ENCODE assay signal across 9 mouse cellular contexts in the genomic region with DNA sequence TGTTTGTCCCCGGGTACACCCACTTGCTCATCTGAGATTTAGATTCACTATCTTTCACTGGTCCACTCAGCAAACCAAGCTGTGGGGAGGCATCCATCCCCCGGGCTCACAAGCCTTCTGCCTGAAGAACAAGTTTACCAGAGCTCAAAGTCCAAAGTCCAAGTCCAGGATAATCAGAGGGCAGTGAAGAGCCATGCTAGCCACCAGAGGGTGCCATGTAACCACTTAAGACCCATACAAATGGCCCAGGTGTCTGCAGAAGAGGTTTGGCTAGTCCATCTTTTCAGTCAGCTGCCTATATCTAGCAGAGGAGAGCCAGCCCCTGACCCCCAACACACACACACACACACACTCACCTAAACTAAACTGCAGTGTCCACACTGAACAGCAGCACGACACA. TPM values are rescaled to one million over a fixed set of nuclear protein-coding genes. Genes with fewer than 3 reads are reported as not detected.
DNase-seq lines count a peak whose midpoint lies in the region; ATAC-seq and TF ChIP-seq lines count a peak whose summit lies in the region.
"Had no signal": no experiment of that assay in that cellular context is flagged by ENCODE, and none has a peak within 500 bp of the region (broad histone marks: within the 10 kb centered on the region; RNA-seq: fewer than 3 reads in every experiment).

No protein-coding gene starts in this region.

- TF ChIP-seq POLR2A in limb, embryonic 14.5 days (IDR thresholded peaks at IDR 0.05; ENCODE audit: borderline replicate concordance, extremely low read depth, insufficient read depth, insufficient read length), result no peak

- no peaks in the 10 kb centered on the region for H3K27me3 ChIP-seq in intestine, embryonic 14.5 days (replicated peaks; ENCODE audit: control insufficient read depth, insufficient read depth, low read length)
- H3K27me3 ChIP-seq in limb, embryonic 14.5 days (ENCODE audit: control insufficient read depth, insufficient read depth, low read length), result no peaks in the 10 kb centered on the region
- H3K27me3 ChIP-seq: midbrain, embryonic 12.5 days had no signal

- TF ChIP-seq CTCF in left cerebral cortex, adult 2 months (IDR thresholded peaks at IDR 0.05), result peak; percentile 70

- no peak overlapping the region for H3K9ac ChIP-seq in intestine, embryonic 14.5 days (ENCODE audit: low read length)
- H3K9ac ChIP-seq in limb, embryonic 14.5 days (ENCODE audit: low read depth, low read length, severe bottlenecking), result no peak overlapping the region
- H3K9ac ChIP-seq: midbrain, embryonic 12.5 days had no signal

- DNase-seq in CD4-positive, CD25-positive, alpha-beta regulatory T cell, adult 2 months (ENCODE audit: low read depth, low spot score), result peak; percentile 40
- peak; percentile 42 to 58 for DNase-seq in left cerebral cortex, adult 2 months (ENCODE audit: extremely low spot score in 1 of 2, low spot score in 2 of 2)
- no peak for DNase-seq in left cerebral cortex, adult 11 months (ENCODE audit: low spot score)
- peak; percentile 40 to 58 for DNase-seq in adrenal gland, postnatal 36 days
- DNase-seq in intestine, embryonic 14.5 days (ENCODE audit: low spot score), result peak; percentile 72
- DNase-seq in limb, embryonic 14.5 days (ENCODE audit: low spot score), result peak; percentile 21
- peak; percentile 37 for DNase-seq in right cerebral cortex, postnatal 14 days

- H3K4me3 ChIP-seq in left cerebral cortex, adult 2 months, result no peak overlapping the region
- no peak overlapping the region for H3K4me3 ChIP-seq in intestine, embryonic 14.5 days (ENCODE audit: low read depth, low read length)
- H3K4me3 ChIP-seq in limb, embryonic 14.5 days (replicated peaks; ENCODE audit: low read length), result no peak overlapping the region
- H3K4me3 ChIP-seq: midbrain, embryonic 12.5 days had no signal

- H3K4me2 ChIP-seq in intestine, embryonic 14.5 days (ENCODE audit: low read length), result no peak overlapping the region
- H3K4me2 ChIP-seq in limb, embryonic 14.5 days (replicated peaks; ENCODE audit: low read depth, low read length, severe bottlenecking), result no peak overlapping the region
- H3K4me2 ChIP-seq: midbrain, embryonic 12.5 days had no signal

- 37% methylated on average over 3 of the region's 3 CpGs for WGBS in intestine, embryonic 14.5 days
- WGBS in limb, embryonic 14.5 days, result 60% methylated on average over 3 of the region's 3 CpGs

- no peaks in the 10 kb centered on the region for H3K4me1 ChIP-seq in intestine, embryonic 14.5 days (replicated peaks; ENCODE audit: control insufficient read depth, insufficient read depth, low read length)
- no peaks in the 10 kb centered on the region for H3K4me1 ChIP-seq in limb, embryonic 14.5 days (ENCODE audit: control insufficient read depth, insufficient read depth, low read length)

- no peak overlapping the region for H3K27ac ChIP-seq in left cerebral cortex, adult 2 months
- no peak overlapping the region for H3K27ac ChIP-seq in intestine, embryonic 14.5 days (ENCODE audit: low read depth)
- no peak overlapping the region for H3K27ac ChIP-seq in limb, embryonic 14.5 days (replicated peaks; ENCODE audit: low read depth, low read length)
- H3K27ac ChIP-seq: midbrain, embryonic 12.5 days had no signal

- intact Hi-C loops in left cerebral cortex, adult 2 months (cut with DNase I), result loop anchor here (1.0 to 5.0 kb wide), 2 partner anchors 50 to 523 kb away; no protein-coding TSS in a partner anchor

- ATAC-seq in CD4-positive, CD25-positive, alpha-beta regulatory T cell, adult 4 months, result no peak
- peak; percentile 37; the same call in 1 of the 2 replicates for ATAC-seq in intestine, embryonic 14.5 days (replicated peaks; ENCODE audit: low FRiP score, low TSS enrichment, low read depth)
- ATAC-seq in limb, embryonic 14.5 days (ENCODE audit: low FRiP score, low read depth), result no peak

- no peaks in the 10 kb centered on the region for H3K9me3 ChIP-seq in intestine, embryonic 14.5 days (ENCODE audit: control insufficient read depth, low read length)
- H3K9me3 ChIP-seq in limb, embryonic 14.5 days (ENCODE audit: control insufficient read depth, low read length), result no peaks in the 10 kb centered on the region
- H3K9me3 ChIP-seq: midbrain, embryonic 12.5 days had no signal

- no peaks in the 10 kb centered on the region for H3K36me3 ChIP-seq in intestine, embryonic 14.5 days (ENCODE audit: control insufficient read depth, insufficient read depth, low read length)
- no peaks in the 10 kb centered on the region for H3K36me3 ChIP-seq in limb, embryonic 14.5 days (ENCODE audit: control insufficient read depth, insufficient read depth, low read length)
- H3K36me3 ChIP-seq: midbrain, embryonic 12.5 days had no signal

RNA-seq across cellular contexts. Expression of gene Rbsn, which starts 4.7 kb away (rescaled TPM):
- 10 to 100 TPM; 13.7 to 26.3 TPM for polyA plus RNA-seq in CD4-positive, CD25-positive, alpha-beta regulatory T cell, adult 4 months (2017; shearing (Covaris generic))
- 10 to 100 TPM; 43.8 to 47.1 TPM for total RNA-seq in left cerebral cortex, adult 2 months (2021)
- total RNA-seq in adrenal gland, postnatal 36 days (2021), result 10 to 100 TPM; 20.4 to 23.1 TPM
- polyA plus RNA-seq in intestine, embryonic 14.5 days (2014; fragmentation: Nextera tagmentation; extraction: Ambion mirVana), result 14.7 and 19.7 TPM in 2 replicates
- polyA plus RNA-seq in limb, embryonic 14.5 days (2012; rRNA removed), result 17.1 and 17.3 TPM in 2 replicates
- polyA plus RNA-seq in limb, embryonic 14.5 days (2014; fragmentation: Nextera tagmentation; extraction: Ambion mirVana), result 19.1 and 19.9 TPM in 2 replicates

RNA-seq across cellular contexts. Expression of gene Trh, which starts 25.0 kb away (rescaled TPM):
- polyA plus RNA-seq in CD4-positive, CD25-positive, alpha-beta regulatory T cell, adult 4 months (2017; shearing (Covaris generic)), result not detected
- 1 to 10 TPM; 8.0 to 8.5 TPM for total RNA-seq in left cerebral cortex, adult 2 months (2021)
- total RNA-seq in adrenal gland, postnatal 36 days (2021), result not detected
- 2.8 and 3.8 TPM in 2 replicates for polyA plus RNA-seq in intestine, embryonic 14.5 days (2014; fragmentation: Nextera tagmentation; extraction: Ambion mirVana)
- 0.18 and 0.28 TPM in 2 replicates for polyA plus RNA-seq in limb, embryonic 14.5 days (2012; rRNA removed)
- polyA plus RNA-seq in limb, embryonic 14.5 days (2014; fragmentation: Nextera tagmentation; extraction: Ambion mirVana), result not detected in 2 replicates

RNA-seq across cellular contexts. Expression of gene Mrps25, which starts 35.6 kb away (rescaled TPM):
- polyA plus RNA-seq in CD4-positive, CD25-positive, alpha-beta regulatory T cell, adult 4 months (2017; shearing (Covaris generic)), result 10 to 100 TPM; 48.7 to 58.2 TPM
- total RNA-seq in left cerebral cortex, adult 2 months (2021), result 10 to 100 TPM; 51.5 to 58.5 TPM
- total RNA-seq in adrenal gland, postnatal 36 days (2021), result 10 to 100 TPM; 48.9 to 49.8 TPM
- polyA plus RNA-seq in intestine, embryonic 14.5 days (2014; fragmentation: Nextera tagmentation; extraction: Ambion mirVana), result 78.0 and 87.7 TPM in 2 replicates
- polyA plus RNA-seq in limb, embryonic 14.5 days (2012; rRNA removed), result 26.7 and 45.0 TPM in 2 replicates
- 61.1 and 67.9 TPM in 2 replicates for polyA plus RNA-seq in limb, embryonic 14.5 days (2014; fragmentation: Nextera tagmentation; extraction: Ambion mirVana)
